Mouse (Mus musculus) heart, embryonic 12.5 days (tissue): ENCODE data around the gene 2510009E07Rik. TPM values are rescaled to one million over a fixed set of nuclear protein-coding genes. Genes with fewer than 3 reads are reported as not detected.
A peak's percentile ranks its signal among the peaks of the same experiment; 100 is the strongest.

Experiments
- ATAC-seq: fragments of 200-750 bp; cut with Nextera tagmentation; 2 replicates; pipeline ENCODE4 v1.8.0; 2017; ENCODE audit warnings: moderate TSS enrichment, moderate library complexity; ENCODE audit not compliant: insufficient number of reproducible peaks, low FRiP score
- H3K27ac ChIP-seq: fragments of 300-500 bp; sonication (generic); 2 replicates; pipeline ENCODE4 v1.5.1; 2016; ENCODE audit warnings: mild to moderate bottlenecking, moderate library complexity; ENCODE audit not compliant: poor library complexity, severe bottlenecking
- H3K27me3 ChIP-seq: fragments of 300-500 bp; sonication (generic); replicated peaks from 2 replicates; pipeline ENCODE4 v1.6.1; 2016; ENCODE audit warnings: mild to moderate bottlenecking, moderate library complexity
- H3K36me3 ChIP-seq: fragments of 300-500 bp; sonication (generic); 2 replicates; pipeline ENCODE4 v1.6.1; 2016; ENCODE audit warnings: mild to moderate bottlenecking, moderate library complexity
- H3K4me1 ChIP-seq: fragments of 300-500 bp; sonication (generic); replicated peaks from 2 replicates; pipeline ENCODE4 v1.6.1; 2016; ENCODE audit warnings: mild to moderate bottlenecking
- H3K4me2 ChIP-seq: fragments of 300-500 bp; sonication (generic); 2 replicates; pipeline ENCODE4 v1.6.1; 2016; ENCODE audit warnings: mild to moderate bottlenecking, moderate library complexity
- H3K4me3 ChIP-seq: fragments of 300-500 bp; sonication (generic); 2 replicates; pipeline ENCODE4 v1.5.1; 2016; ENCODE audit warnings: mild to moderate bottlenecking
- H3K9ac ChIP-seq: fragments of 300-500 bp; sonication (generic); 2 replicates; pipeline ENCODE4 v1.6.1; 2016; ENCODE audit warnings: mild to moderate bottlenecking, moderate library complexity
- H3K9me3 ChIP-seq: fragments of 300-500 bp; sonication (generic); replicated peaks from 2 replicates; pipeline ENCODE4 v1.6.1; 2016; ENCODE audit warnings: mild to moderate bottlenecking, moderate library complexity
- WGBS: fragments of 180-500 bp; shearing (Covaris S2); methylation state at CpG from one replicate; pipeline ENCODE4 v1.1.7; 2016; 5-methylcytosine and 5-hydroxymethylcytosine counted together
- polyA plus RNA-seq: library from polyadenylated mRNA; unstranded; fragments of >200 nt; fragmentation: Nextera tagmentation; extraction: Ambion mirVana; gene quantifications from 2 replicates; pipeline ENCODE4 v1.2.1, GENCODE M21; 2016

The 2510009E07Rik gene
- polyA plus RNA-seq = 26.7 and 26.8 TPM in 2 replicates

DNA sequence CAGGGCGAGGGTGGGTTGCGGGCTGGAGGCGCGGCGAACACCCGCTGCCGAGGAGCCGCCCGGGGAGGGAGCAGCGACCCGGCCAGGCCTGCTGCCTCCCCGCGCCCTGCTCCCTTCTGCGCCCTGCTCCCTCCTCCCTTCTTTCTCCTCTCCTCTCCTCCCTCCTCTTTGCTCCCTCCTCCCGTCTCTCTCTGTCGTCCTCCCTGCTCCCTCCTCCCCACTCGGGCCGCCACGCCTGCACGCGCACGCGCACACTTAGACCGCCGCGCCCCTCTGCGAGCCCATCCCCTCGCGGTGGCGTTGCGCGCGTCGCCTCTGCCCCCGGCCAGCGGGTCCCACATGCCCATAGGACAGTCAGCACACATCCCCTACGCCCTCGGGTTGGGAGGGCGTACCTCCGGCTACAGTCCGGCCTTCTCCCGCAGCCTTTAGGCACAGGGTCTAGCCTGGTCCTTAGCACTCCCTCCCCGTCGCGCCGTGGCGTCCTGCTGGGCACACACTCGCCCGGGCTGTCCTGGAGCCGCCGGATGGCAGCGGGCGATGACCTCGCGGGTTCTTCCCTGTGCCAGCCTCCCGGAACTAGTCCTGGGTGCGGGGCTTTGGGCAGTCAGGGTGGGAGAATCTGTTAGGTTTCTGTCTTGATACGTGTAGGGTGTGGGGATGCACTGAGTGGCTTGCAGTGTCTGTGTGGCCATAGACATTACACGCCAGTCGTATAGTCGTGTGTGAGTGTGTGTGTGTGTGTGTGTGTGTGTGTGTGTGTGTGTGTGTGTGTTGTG lies at the start of gene 2510009E07Rik:
TSS of gene 2510009E07Rik (minus strand) at position 203 of the 779 bp plus-strand sequence.
- WGBS = under 1% methylated on average over 45 of the region's 61 CpGs
- Histone ChIP-seq H3K27me3 (no peaks in the 10 kb centered on the region), H3K9ac (peak within 1 kb of the TSS; percentile 89), H3K4me1 (peaks cover 32% of the 10 kb centered on the region), H3K36me3 (no peaks in the 10 kb centered on the region), H3K9me3 (no peaks in the 10 kb centered on the region), H3K27ac (peak within 1 kb of the TSS; percentile 93), H3K4me3 (peak within 1 kb of the TSS; percentile 79), H3K4me2 (peak within 1 kb of the TSS; percentile 93)
- peak; percentile 86 for ATAC-seq

- ATAC-seq = no peak
- H3K27ac ChIP-seq = no peak overlapping the region
- no peaks in the 10 kb centered on the region for H3K4me1 ChIP-seq
- no peaks in the 10 kb centered on the region for H3K36me3 ChIP-seq
- H3K4me2 ChIP-seq = no peak overlapping the region
- H3K4me3 ChIP-seq = no peak overlapping the region
- H3K9me3 ChIP-seq = peaks cover 5% of the 10 kb centered on the region; the same call in 1 of the 2 replicates
- WGBS = 75% methylated on average over 6 of the region's 6 CpGs
- H3K27me3 ChIP-seq = no peaks in the 10 kb centered on the region
- H3K9ac ChIP-seq = no peak overlapping the region
These were observed 48.9 kb upstream of the 2510009E07Rik start for GRCm38 (mm10) chr16:21743401-21743800.

DNA sequence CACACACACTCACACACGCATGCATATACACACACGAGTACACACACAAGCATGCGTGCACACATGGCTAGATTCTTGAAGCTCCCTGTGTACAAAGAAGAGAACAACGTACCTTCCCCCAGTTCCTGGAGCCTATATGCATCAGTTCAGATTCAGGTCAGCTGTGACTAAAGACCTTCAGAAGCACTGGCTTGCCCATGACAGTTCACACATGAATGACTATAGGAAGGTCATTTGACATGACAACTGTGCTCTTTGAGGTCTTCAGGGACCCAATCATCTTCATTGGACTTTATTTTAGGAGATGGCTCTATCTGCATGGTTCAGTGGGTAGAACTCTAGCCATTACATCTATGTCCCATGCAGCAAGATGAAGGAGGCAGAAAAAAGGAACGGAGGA lies 48.4 kb upstream of the 2510009E07Rik start:
- Histone ChIP-seq H3K27me3 (no peaks in the 10 kb centered on the region), H3K4me2 (no peak overlapping the region), H3K9ac (no peak overlapping the region), H3K36me3 (no peaks in the 10 kb centered on the region), H3K9me3 (peaks cover 5% of the 10 kb centered on the region; the same call in 1 of the 2 replicates), H3K4me3 (no peak overlapping the region), H3K27ac (no peak overlapping the region), H3K4me1 (no peaks in the 10 kb centered on the region)
- 88% methylated on average over 5 of the region's 5 CpGs for WGBS
- no peak for ATAC-seq

DNA sequence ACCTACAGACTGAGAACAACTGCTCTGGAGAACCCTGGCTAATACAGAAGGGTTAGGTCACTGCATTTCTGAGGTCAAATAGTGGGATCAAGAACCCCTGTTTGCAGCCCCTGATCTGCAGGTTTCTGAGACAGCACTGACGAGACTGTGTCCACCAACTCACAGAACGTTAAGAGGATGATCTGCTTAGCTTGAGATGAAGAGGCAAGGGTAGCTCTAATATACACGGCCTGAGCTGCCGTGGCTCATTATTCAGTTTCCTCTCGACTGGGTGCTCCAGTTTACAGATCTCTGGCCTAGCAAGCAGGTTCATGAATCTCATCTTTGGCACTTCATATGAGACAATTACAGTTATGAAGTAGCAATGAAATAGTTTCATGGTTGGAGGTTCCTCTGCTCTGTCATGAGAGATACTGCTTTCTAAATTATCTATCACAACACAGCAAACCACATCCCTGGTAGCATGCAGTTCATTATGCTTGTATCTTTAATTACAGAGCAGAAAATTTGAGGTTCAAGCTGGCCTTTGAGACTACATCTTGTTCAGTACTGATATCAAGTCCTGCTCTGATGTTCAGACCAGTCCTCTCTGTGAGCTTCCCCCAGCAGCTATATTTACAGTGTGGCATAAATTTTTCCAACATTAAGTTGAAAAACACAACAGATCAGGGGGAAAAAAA lies 47.9 kb upstream of the 2510009E07Rik start:
- Histone ChIP-seq H3K36me3 (no peaks in the 10 kb centered on the region), H3K4me1 (no peaks in the 10 kb centered on the region), H3K4me2 (no peak overlapping the region), H3K27me3 (no peaks in the 10 kb centered on the region), H3K27ac (no peak overlapping the region), H3K9ac (no peak overlapping the region), H3K4me3 (no peak overlapping the region), H3K9me3 (peaks cover 5% of the 10 kb centered on the region; the same call in 1 of the 2 replicates)
- WGBS = 79% methylated on average over 5 of the region's 5 CpGs
- ATAC-seq = no peak

- Histone ChIP-seq H3K4me2 (no peak overlapping the region), H3K4me3 (no peak overlapping the region), H3K36me3 (no peaks in the 10 kb centered on the region), H3K9me3 (peaks cover 5% of the 10 kb centered on the region; the same call in 1 of the 2 replicates), H3K27me3 (no peaks in the 10 kb centered on the region), H3K9ac (no peak overlapping the region), H3K4me1 (no peaks in the 10 kb centered on the region), H3K27ac (no peak overlapping the region)
- WGBS = 56% methylated on average over 3 of the region's 3 CpGs
- no peak for ATAC-seq
These were observed 47.1 kb upstream of the 2510009E07Rik start for GRCm38 (mm10) chr16:21741542-21741941.

DNA sequence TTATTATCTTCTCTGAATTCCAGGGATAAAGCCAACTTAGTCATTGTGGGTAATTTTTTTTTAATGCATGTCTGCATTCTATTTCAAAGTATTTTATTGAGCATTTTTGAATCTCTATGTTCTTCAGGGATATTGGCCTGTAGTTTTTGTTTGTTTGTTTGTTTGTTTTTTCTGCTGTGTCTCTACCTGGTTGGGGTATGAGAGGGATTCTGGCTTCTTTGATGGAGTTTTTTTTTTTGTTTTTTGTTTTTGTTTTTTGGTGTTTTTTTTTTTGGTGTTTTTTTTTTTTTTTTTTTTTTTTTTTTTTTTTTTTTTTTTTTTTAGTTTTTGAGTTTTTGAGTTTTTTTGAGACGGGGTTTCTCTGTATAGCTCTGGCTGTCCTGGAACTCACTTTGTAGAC lies 41.2 kb upstream of the 2510009E07Rik start:
- WGBS = 75% methylated on average over 1 of the region's 1 CpGs
- ATAC-seq = no peak

GRCm38 (mm10) chr16:21727897-21728364 lies 33.5 kb upstream of the 2510009E07Rik start:
- Histone ChIP-seq H3K27ac (no peak overlapping the region), H3K4me2 (peak overlapping the region; percentile 56), H3K9ac (no peak overlapping the region), H3K9me3 (no peaks in the 10 kb centered on the region), H3K4me3 (peak overlapping the region; percentile 33), H3K4me1 (no peaks in the 10 kb centered on the region), H3K36me3 (no peaks in the 10 kb centered on the region), H3K27me3 (0 out of 2 replicates have a peak, but pooled peaks cover 8% of the 10 kb centered on the region)
- 47% methylated on average over 10 of the region's 10 CpGs for WGBS
- ATAC-seq = no peak

More for the DNA sequence above, 41.2 kb upstream of the 2510009E07Rik start:
- H3K9ac ChIP-seq = no peak overlapping the region
- no peak overlapping the region for H3K27ac ChIP-seq
- peaks cover 5% of the 10 kb centered on the region; the same call in 1 of the 2 replicates for H3K9me3 ChIP-seq
- H3K4me2 ChIP-seq = no peak overlapping the region
- 0 out of 2 replicates have a peak, but pooled peaks cover 8% of the 10 kb centered on the region for H3K27me3 ChIP-seq
- H3K36me3 ChIP-seq = no peaks in the 10 kb centered on the region
- H3K4me3 ChIP-seq = no peak overlapping the region
- H3K4me1 ChIP-seq = no peaks in the 10 kb centered on the region

- Histone ChIP-seq H3K4me2 (no peak overlapping the region), H3K9me3 (no peaks in the 10 kb centered on the region), H3K4me3 (no peak overlapping the region), H3K27me3 (0 out of 2 replicates have a peak, but pooled peaks cover 8% of the 10 kb centered on the region), H3K27ac (no peak overlapping the region), H3K9ac (no peak overlapping the region), H3K36me3 (no peaks in the 10 kb centered on the region), H3K4me1 (no peaks in the 10 kb centered on the region)
- ATAC-seq = no peak
- WGBS = 87% methylated on average over 3 of the region's 3 CpGs
These were observed 33.0 kb upstream of the 2510009E07Rik start for GRCm38 (mm10) chr16:21727421-21727820.

- no peaks in the 10 kb centered on the region for H3K9me3 ChIP-seq
- no peak overlapping the region for H3K9ac ChIP-seq
- H3K27me3 ChIP-seq = no peaks in the 10 kb centered on the region
- H3K27ac ChIP-seq = no peak overlapping the region
- no peaks in the 10 kb centered on the region for H3K36me3 ChIP-seq
- no peak for ATAC-seq
- no peak overlapping the region for H3K4me2 ChIP-seq
- no peak overlapping the region for H3K4me3 ChIP-seq
- no peaks in the 10 kb centered on the region for H3K4me1 ChIP-seq
- WGBS = 86% methylated on average over 1 of the region's 1 CpGs
These were observed 29.8 kb upstream of the 2510009E07Rik start for GRCm38 (mm10) chr16:21724261-21724660.

DNA sequence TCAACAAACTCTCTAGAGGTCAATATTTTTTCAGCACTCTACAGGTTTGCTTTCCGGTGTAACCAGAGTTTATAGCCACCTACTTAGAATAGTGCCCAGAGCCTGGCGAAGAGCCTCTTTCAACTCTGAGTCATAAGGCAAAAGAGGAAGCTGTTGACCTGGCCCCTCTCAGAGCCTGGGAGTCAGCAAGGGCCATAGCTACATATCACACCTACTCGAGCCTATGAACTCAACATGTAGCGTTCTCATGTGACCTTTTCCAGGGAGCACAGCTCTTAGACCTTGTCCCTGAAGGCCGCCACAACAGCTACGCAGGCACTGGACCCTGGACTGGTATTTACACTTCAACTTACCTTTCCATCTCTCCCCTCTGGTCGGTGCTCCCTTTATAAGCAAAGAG lies 25.3 kb upstream of the 2510009E07Rik start:
- no peak for ATAC-seq
- Histone ChIP-seq H3K36me3 (no peaks in the 10 kb centered on the region), H3K27me3 (no peaks in the 10 kb centered on the region), H3K4me3 (no peak overlapping the region), H3K4me1 (no peaks in the 10 kb centered on the region), H3K27ac (no peak overlapping the region), H3K4me2 (no peak overlapping the region), H3K9me3 (no peaks in the 10 kb centered on the region), H3K9ac (no peak overlapping the region)
- WGBS = 80% methylated on average over 7 of the region's 7 CpGs

DNA sequence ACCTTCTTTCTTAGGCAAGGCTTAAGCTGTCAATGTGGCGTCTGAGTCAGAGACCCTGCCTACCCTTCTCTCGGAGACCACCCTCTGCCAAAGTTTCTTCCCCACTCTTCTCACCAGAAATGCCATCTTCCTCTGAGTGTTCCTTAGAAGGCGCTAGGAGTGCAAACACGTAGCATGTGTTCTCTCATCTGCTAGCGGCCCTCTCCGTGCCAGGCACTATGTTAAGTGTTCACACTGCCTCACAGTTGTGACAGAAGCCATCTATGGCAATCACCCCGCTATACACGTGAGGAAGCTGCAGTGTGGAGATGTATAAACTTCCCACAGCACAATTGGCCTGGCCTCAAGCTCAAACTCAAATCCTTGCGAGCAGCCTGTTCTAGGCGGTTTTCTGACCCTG lies 20.1 kb upstream of the 2510009E07Rik start:
- H3K4me2 ChIP-seq = no peak overlapping the region
- H3K4me3 ChIP-seq = no peak overlapping the region
- no peaks in the 10 kb centered on the region for H3K36me3 ChIP-seq
- H3K27ac ChIP-seq = no peak overlapping the region
- no peaks in the 10 kb centered on the region; the same call in 1 of the 2 replicates for H3K4me1 ChIP-seq
- no peak for ATAC-seq
- no peak overlapping the region for H3K9ac ChIP-seq
- 72% methylated on average over 10 of the region's 10 CpGs for WGBS
- H3K27me3 ChIP-seq = no peaks in the 10 kb centered on the region
- no peaks in the 10 kb centered on the region for H3K9me3 ChIP-seq
